ENCODE assay signal across 9 mouse cellular contexts in genomic region chr6:86816586-86816985, GRCm38 (mm10). TPM values are rescaled to one million over a fixed set of nuclear protein-coding genes. Genes with fewer than 3 reads are reported as not detected.
DNase-seq lines count a peak whose midpoint lies in the region; ATAC-seq lines count a peak whose summit lies in the region.
"Had no signal": no experiment of that assay in that cellular context is flagged by ENCODE, and none has a peak within 500 bp of the region (broad histone marks: within the 10 kb centered on the region; RNA-seq: fewer than 3 reads in every experiment).

No protein-coding gene starts in this region.

- no peak for ATAC-seq in midbrain, embryonic 11.5 days (ENCODE audit: low FRiP score)

- H3K9me3 ChIP-seq in midbrain, embryonic 11.5 days (ENCODE audit: control insufficient read depth, low read length): no peaks in the 10 kb centered on the region
- H3K9me3 ChIP-seq in midbrain, embryonic 10.5 days (replicated peaks): no peaks in the 10 kb centered on the region
- H3K9me3 ChIP-seq: heart, embryonic 13.5 days had no signal

- peaks cover 3% of the 10 kb centered on the region; the same call in 1 of the 2 replicates for H3K4me1 ChIP-seq in midbrain, embryonic 11.5 days (ENCODE audit: control insufficient read depth, insufficient read depth, low read length)
- peaks cover 13% of the 10 kb centered on the region for H3K4me1 ChIP-seq in midbrain, embryonic 10.5 days

- no peak overlapping the region for H3K4me2 ChIP-seq in midbrain, embryonic 11.5 days
- H3K4me2 ChIP-seq: heart, embryonic 13.5 days had no signal

- no peak overlapping the region for H3K4me3 ChIP-seq in midbrain, embryonic 11.5 days (ENCODE audit: low read depth, low read length)
- H3K4me3 ChIP-seq in midbrain, embryonic 10.5 days: no peak overlapping the region
- H3K4me3 ChIP-seq: heart, embryonic 13.5 days had no signal

- H3K36me3 ChIP-seq in midbrain, embryonic 11.5 days (ENCODE audit: control insufficient read depth, insufficient read depth, low read length): no peaks in the 10 kb centered on the region
- no peaks in the 10 kb centered on the region for H3K36me3 ChIP-seq in midbrain, embryonic 10.5 days
- H3K36me3 ChIP-seq: heart, embryonic 13.5 days had no signal

- peak; percentile 36 for DNase-seq in adrenal gland, postnatal 10 days
- no peak for DNase-seq in adrenal gland, postnatal 4 days (ENCODE audit: low spot score in 2 of 2)
- DNase-seq in midbrain, embryonic 11.5 days (ENCODE audit: low spot score, missing footprints): peak; percentile 86
- DNase-seq in midbrain, embryonic 10.5 days (ENCODE audit: low spot score): no peak
- peak; percentile 54 for DNase-seq in forelimb bud, embryonic 11.5 days (ENCODE audit: low read depth, low spot score)
- peak; percentile 47 for DNase-seq in lung, postnatal 14 days
- DNase-seq in frontal cortex, postnatal 25 days (ENCODE audit: low spot score in 2 of 2): no peak
- DNase-seq in left cerebral cortex, adult 9 months (ENCODE audit: low spot score in 2 of 2): no peak

- no peak overlapping the region for H3K9ac ChIP-seq in midbrain, embryonic 11.5 days (ENCODE audit: low read length)
- H3K9ac ChIP-seq: heart, embryonic 13.5 days had no signal

- no peak overlapping the region for H3K27ac ChIP-seq in midbrain, embryonic 11.5 days (ENCODE audit: low read depth, low read length)
- no peak overlapping the region for H3K27ac ChIP-seq in midbrain, embryonic 10.5 days (replicated peaks)

- H3K27me3 ChIP-seq in midbrain, embryonic 11.5 days (ENCODE audit: control insufficient read depth, insufficient read depth, low read length): no peaks in the 10 kb centered on the region
- H3K27me3 ChIP-seq in midbrain, embryonic 10.5 days (ENCODE audit: low read depth, poor library complexity, severe bottlenecking): no peaks in the 10 kb centered on the region; the same call in 1 of the 2 replicates
- H3K27me3 ChIP-seq: heart, embryonic 13.5 days had no signal

- 17% methylated on average over 8 of the region's 8 CpGs for WGBS in midbrain, embryonic 11.5 days
- WGBS in midbrain, embryonic 10.5 days: 25% methylated on average over 8 of the region's 8 CpGs

RNA-seq across cellular contexts. Expression of gene Anxa4, which starts 23.2 kb away (rescaled TPM):
- 10 to 100 TPM; 56.1 to 61.2 TPM for total RNA-seq in adrenal gland, postnatal 10 days (2021)
- total RNA-seq in adrenal gland, postnatal 4 days (2021): 10 to 100 TPM; 48.3 to 62.2 TPM
- 5.4 and 7.0 TPM in 2 replicates for polyA plus RNA-seq in midbrain, embryonic 11.5 days (2014; fragmentation: Nextera tagmentation; extraction: Ambion mirVana)
- polyA plus RNA-seq in midbrain, embryonic 10.5 days (2016; fragmentation: Nextera tagmentation; extraction: Ambion mirVana): 4.5 and 5.2 TPM in 2 replicates

RNA-seq across cellular contexts. Expression of gene Aak1, which starts 32.7 kb away (rescaled TPM):
- total RNA-seq in adrenal gland, postnatal 10 days (2021): 10 to 100 TPM; 63.1 to 69.5 TPM
- 10 to 100 TPM; 85.6 to 87.7 TPM for total RNA-seq in adrenal gland, postnatal 4 days (2021)
- polyA plus RNA-seq in midbrain, embryonic 11.5 days (2014; fragmentation: Nextera tagmentation; extraction: Ambion mirVana): 17.1 and 21.1 TPM in 2 replicates
- 10.2 and 15.4 TPM in 2 replicates for polyA plus RNA-seq in midbrain, embryonic 10.5 days (2016; fragmentation: Nextera tagmentation; extraction: Ambion mirVana)

Comparison
In these comparisons a context has a peak if more than half of its experiments do, and no peak if none do; other contexts are left out.
1. DNase-seq: peak in adrenal gland, postnatal 10 days (single experiment), midbrain, embryonic 11.5 days (single experiment), forelimb bud, embryonic 11.5 days (single experiment) and lung, postnatal 14 days (single experiment); none in adrenal gland, postnatal 4 days (0 of 2), midbrain, embryonic 10.5 days (single experiment), frontal cortex, postnatal 25 days (0 of 2) and left cerebral cortex, adult 9 months (0 of 2).